Mouse (Mus musculus): ENCODE measurements around the gene Metap1d.

Gene Metap1d

GRCm38 (mm10) chr2:71453161-71453916, at the start of gene Metap1d:
TSS of gene Metap1d (plus strand) at chr2:71453276.
- H3K36me3 ChIP-seq (ENCODE audit: control insufficient read depth, insufficient read depth, low read length, poor library complexity, severe bottlenecking), result no peaks in the 10 kb centered on the region
- DNase-seq (ENCODE audit: low read depth, low spot score), result peak; percentile 92
- no peaks in the 10 kb centered on the region for H3K27me3 ChIP-seq (ENCODE audit: control insufficient read depth, insufficient read depth, low read length, poor library complexity, severe bottlenecking)

- Histone ChIP-seq H3K36me3 (ENCODE audit: control insufficient read depth, insufficient read depth, low read length, poor library complexity, severe bottlenecking) (peaks cover 2% of the 10 kb centered on the region; the same call in 1 of the 2 replicates), H3K27me3 (ENCODE audit: control insufficient read depth, insufficient read depth, low read length, poor library complexity, severe bottlenecking) (no peaks in the 10 kb centered on the region)
- DNase-seq (ENCODE audit: low read depth, low spot score), result no peak
Observed at GRCm38 (mm10) chr2:71405613-71406012, 47.5 kb upstream of the Metap1d start.

- no peak for DNase-seq (ENCODE audit: low read depth, low spot score)
- Histone ChIP-seq H3K27me3 (ENCODE audit: control insufficient read depth, insufficient read depth, low read length, poor library complexity, severe bottlenecking) (no peaks in the 10 kb centered on the region), H3K36me3 (ENCODE audit: control insufficient read depth, insufficient read depth, low read length, poor library complexity, severe bottlenecking) (peaks cover 8% of the 10 kb centered on the region; the same call in 1 of the 2 replicates)
Observed at GRCm38 (mm10) chr2:71418760-71419280, 34.3 kb upstream of the Metap1d start.

- peaks cover 8% of the 10 kb centered on the region; the same call in 1 of the 2 replicates for H3K36me3 ChIP-seq (ENCODE audit: control insufficient read depth, insufficient read depth, low read length, poor library complexity, severe bottlenecking)
- DNase-seq (ENCODE audit: low read depth, low spot score), result no peak
- H3K27me3 ChIP-seq (ENCODE audit: control insufficient read depth, insufficient read depth, low read length, poor library complexity, severe bottlenecking), result no peaks in the 10 kb centered on the region
Observed at GRCm38 (mm10) chr2:71419408-71419807, 33.7 kb upstream of the Metap1d start.

- Histone ChIP-seq H3K36me3 (ENCODE audit: control insufficient read depth, insufficient read depth, low read length, poor library complexity, severe bottlenecking) (peaks cover 8% of the 10 kb centered on the region; the same call in 1 of the 2 replicates), H3K27me3 (ENCODE audit: control insufficient read depth, insufficient read depth, low read length, poor library complexity, severe bottlenecking) (no peaks in the 10 kb centered on the region)
- no peak for DNase-seq (ENCODE audit: low read depth, low spot score)
Observed at GRCm38 (mm10) chr2:71420895-71421425, 32.1 kb upstream of the Metap1d start.

- Histone ChIP-seq H3K36me3 (ENCODE audit: control insufficient read depth, insufficient read depth, low read length, poor library complexity, severe bottlenecking) (peaks cover 8% of the 10 kb centered on the region; the same call in 1 of the 2 replicates), H3K27me3 (ENCODE audit: control insufficient read depth, insufficient read depth, low read length, poor library complexity, severe bottlenecking) (no peaks in the 10 kb centered on the region)
- no peak for DNase-seq (ENCODE audit: low read depth, low spot score)
Observed at GRCm38 (mm10) chr2:71424545-71424944, 28.5 kb upstream of the Metap1d start.

- no peak for DNase-seq (ENCODE audit: low read depth, low spot score)
- Histone ChIP-seq H3K36me3 (ENCODE audit: control insufficient read depth, insufficient read depth, low read length, poor library complexity, severe bottlenecking) (0 out of 2 replicates have a peak, but pooled peaks cover 4% of the 10 kb centered on the region), H3K27me3 (ENCODE audit: control insufficient read depth, insufficient read depth, low read length, poor library complexity, severe bottlenecking) (no peaks in the 10 kb centered on the region)
Observed at GRCm38 (mm10) chr2:71435440-71435839, 17.6 kb upstream of the Metap1d start.

GRCm38 (mm10) chr2:71443376-71443775, 9.7 kb upstream of the Metap1d start:
- no peak for DNase-seq (ENCODE audit: low read depth, low spot score)
- no peaks in the 10 kb centered on the region for H3K36me3 ChIP-seq (ENCODE audit: control insufficient read depth, insufficient read depth, low read length, poor library complexity, severe bottlenecking)
- H3K27me3 ChIP-seq (ENCODE audit: control insufficient read depth, insufficient read depth, low read length, poor library complexity, severe bottlenecking), result no peaks in the 10 kb centered on the region

GRCm38 (mm10) chr2:71445536-71446196, 7.4 kb upstream of the Metap1d start:
- DNase-seq (ENCODE audit: low read depth, low spot score), result no peak
- no peaks in the 10 kb centered on the region for H3K27me3 ChIP-seq (ENCODE audit: control insufficient read depth, insufficient read depth, low read length, poor library complexity, severe bottlenecking)
- no peaks in the 10 kb centered on the region for H3K36me3 ChIP-seq (ENCODE audit: control insufficient read depth, insufficient read depth, low read length, poor library complexity, severe bottlenecking)

GRCm38 (mm10) chr2:71449604-71450003, 3.5 kb upstream of the Metap1d start:
- DNase-seq (ENCODE audit: low read depth, low spot score), result peak; percentile 10
- Histone ChIP-seq H3K27me3 (ENCODE audit: control insufficient read depth, insufficient read depth, low read length, poor library complexity, severe bottlenecking) (no peaks in the 10 kb centered on the region), H3K36me3 (ENCODE audit: control insufficient read depth, insufficient read depth, low read length, poor library complexity, severe bottlenecking) (no peaks in the 10 kb centered on the region)

- H3K27me3 ChIP-seq (ENCODE audit: control insufficient read depth, insufficient read depth, low read length, poor library complexity, severe bottlenecking), result no peaks in the 10 kb centered on the region
- DNase-seq (ENCODE audit: low read depth, low spot score), result no peak
- no peaks in the 10 kb centered on the region for H3K36me3 ChIP-seq (ENCODE audit: control insufficient read depth, insufficient read depth, low read length, poor library complexity, severe bottlenecking)
Observed at GRCm38 (mm10) chr2:71451761-71452160, 1.3 kb upstream of the Metap1d start.

- H3K36me3 ChIP-seq (ENCODE audit: control insufficient read depth, insufficient read depth, low read length, poor library complexity, severe bottlenecking), result no peaks in the 10 kb centered on the region
- H3K27me3 ChIP-seq (ENCODE audit: control insufficient read depth, insufficient read depth, low read length, poor library complexity, severe bottlenecking), result no peaks in the 10 kb centered on the region
- no peak for DNase-seq (ENCODE audit: low read depth, low spot score)
Observed at GRCm38 (mm10) chr2:71453917-71454260, 813 bp downstream of the Metap1d start.

GRCm38 (mm10) chr2:71458624-71459023, 5.5 kb downstream of the Metap1d start:
- no peak for DNase-seq (ENCODE audit: low read depth, low spot score)
- no peaks in the 10 kb centered on the region for H3K36me3 ChIP-seq (ENCODE audit: control insufficient read depth, insufficient read depth, low read length, poor library complexity, severe bottlenecking)
- H3K27me3 ChIP-seq (ENCODE audit: control insufficient read depth, insufficient read depth, low read length, poor library complexity, severe bottlenecking), result no peaks in the 10 kb centered on the region

GRCm38 (mm10) chr2:71459659-71460058, 6.6 kb downstream of the Metap1d start:
- Histone ChIP-seq H3K27me3 (ENCODE audit: control insufficient read depth, insufficient read depth, low read length, poor library complexity, severe bottlenecking) (no peaks in the 10 kb centered on the region), H3K36me3 (ENCODE audit: control insufficient read depth, insufficient read depth, low read length, poor library complexity, severe bottlenecking) (no peaks in the 10 kb centered on the region)
- no peak for DNase-seq (ENCODE audit: low read depth, low spot score)

- no peak for DNase-seq (ENCODE audit: low read depth, low spot score)
- H3K36me3 ChIP-seq (ENCODE audit: control insufficient read depth, insufficient read depth, low read length, poor library complexity, severe bottlenecking), result no peaks in the 10 kb centered on the region
Observed at GRCm38 (mm10) chr2:71461139-71461538, 8.1 kb downstream of the Metap1d start.

More at GRCm38 (mm10) chr2:71461139-71461538, 8.1 kb downstream of the Metap1d start:
- no peaks in the 10 kb centered on the region for H3K27me3 ChIP-seq (ENCODE audit: control insufficient read depth, insufficient read depth, low read length, poor library complexity, severe bottlenecking)
